Mouse (Mus musculus) ES-Bruce4 (cell line): ENCODE measurements around the gene Pop7. TPM values are rescaled to one million over a fixed set of nuclear protein-coding genes. Genes with fewer than 3 reads are reported as not detected.

Experiments used
- H3K27ac ChIP-seq: 2 replicates; pipeline ENCODE4 v1.5.1; 2012; ENCODE audit warnings: low read length, inconsistent platforms; ENCODE audit not compliant: insufficient read depth
- H3K27me3 ChIP-seq: 2 replicates; pipeline ENCODE4 v1.6.1; 2012; ENCODE audit warnings: mild to moderate bottlenecking, low read length, inconsistent platforms; ENCODE audit not compliant: control insufficient read depth, poor library complexity, insufficient read depth, severe bottlenecking
- H3K36me3 ChIP-seq: 2 replicates; pipeline ENCODE4 v1.6.1; 2012; ENCODE audit warnings: inconsistent platforms, mild to moderate bottlenecking, low read length, moderate library complexity; ENCODE audit not compliant: control insufficient read depth, poor library complexity, insufficient read depth, severe bottlenecking
- H3K4me1 ChIP-seq: one replicate; pipeline ENCODE4 v1.8.1; 2011; ENCODE audit warnings: low read length; ENCODE audit not compliant: control insufficient read depth, insufficient read depth
- H3K4me3 ChIP-seq: 2 replicates; pipeline ENCODE4 v1.5.1; 2011; ENCODE audit warnings: low read depth, mild to moderate bottlenecking, low read length
- H3K9ac ChIP-seq: 2 replicates; pipeline ENCODE4 v1.6.1; 2012; ENCODE audit warnings: low read depth, mild to moderate bottlenecking, inconsistent platforms; ENCODE audit not compliant: poor library complexity, severe bottlenecking
- H3K9me3 ChIP-seq: replicated peaks from 2 replicates; pipeline ENCODE4 v1.6.1; 2012; ENCODE audit warnings: mild to moderate bottlenecking, low read length, inconsistent platforms; ENCODE audit not compliant: control insufficient read depth, poor library complexity, insufficient read depth, severe bottlenecking
- CTCF ChIP-seq: IDR thresholded peaks from one replicate; pipeline ENCODE4 v1.8.1; 2011; ENCODE audit warnings: low read depth, low read length
- EP300 ChIP-seq: IDR thresholded peaks from 2 replicates; pipeline ENCODE4 v1.6.1; 2011; ENCODE audit warnings: low read depth, low read length; ENCODE audit not compliant: insufficient read depth
- POLR2A ChIP-seq: IDR thresholded peaks from one replicate; pipeline ENCODE4 v1.8.1; 2011; ENCODE audit warnings: low read length; ENCODE audit not compliant: insufficient read depth
- polyA plus RNA-seq: library from polyadenylated mRNA; stranded (reverse); fragments of >200 nt; gene quantifications from 2 replicates; pipeline ENCODE4 v1.2.4, GENCODE M21; 2011; ENCODE audit warnings: low read depth; ENCODE audit not compliant: missing spikeins, insufficient read depth, insufficient read length

The Pop7 gene
- polyA plus RNA-seq, 1 experiment: 14.4 TPM

DNA sequence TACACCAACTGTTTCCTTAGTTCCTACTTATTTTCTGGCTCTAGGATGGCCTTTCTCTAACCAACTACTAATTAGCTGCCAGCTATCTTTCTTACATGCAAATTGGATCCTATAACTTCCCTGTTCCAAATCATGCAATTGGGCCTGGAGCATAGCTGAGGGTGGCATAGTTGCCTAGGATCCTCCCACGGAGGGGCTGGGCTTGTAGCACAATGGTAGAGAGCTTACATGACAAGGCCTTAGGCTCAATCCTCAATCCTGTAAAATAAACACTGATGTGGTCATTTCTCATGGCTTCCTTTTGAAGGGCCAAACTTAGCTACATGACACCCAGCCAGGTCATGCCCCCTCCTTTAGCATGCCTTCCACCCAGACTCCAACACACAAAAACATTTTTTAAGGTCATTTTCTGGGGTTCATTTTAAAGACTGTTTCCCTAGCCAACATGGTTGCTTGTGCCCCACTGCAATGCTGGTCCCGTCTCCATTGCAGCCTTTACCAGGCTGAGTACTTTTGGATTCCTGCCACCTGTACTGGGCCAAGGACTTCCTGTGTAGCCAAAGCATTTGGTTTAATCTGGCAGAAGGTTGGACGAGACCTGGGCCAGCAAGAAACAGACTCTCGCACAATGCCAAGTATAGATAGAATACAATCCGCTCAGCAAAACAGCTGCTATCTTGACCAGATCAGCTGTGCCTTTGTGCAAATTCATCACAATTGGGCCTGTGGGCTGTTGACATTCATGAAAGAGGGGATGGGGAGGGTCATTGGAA is 39.6 kb upstream of the Pop7 start:
- no peaks in the 10 kb centered on the region for H3K36me3 ChIP-seq
- TF ChIP-seq CTCF: no peak
- TF ChIP-seq EP300: no peak
- TF ChIP-seq POLR2A: no peak
- no peaks in the 10 kb centered on the region for H3K9me3 ChIP-seq
- no peak overlapping the region for H3K4me3 ChIP-seq
- H3K9ac ChIP-seq: no peak overlapping the region
- no peak overlapping the region for H3K27ac ChIP-seq
- H3K27me3 ChIP-seq: no peaks in the 10 kb centered on the region
- no peaks in the 10 kb centered on the region for H3K4me1 ChIP-seq

- Histone ChIP-seq H3K36me3 (no peaks in the 10 kb centered on the region), H3K27me3 (no peaks in the 10 kb centered on the region), H3K9me3 (no peaks in the 10 kb centered on the region), H3K27ac (no peak overlapping the region), H3K9ac (no peak overlapping the region), H3K4me1 (no peaks in the 10 kb centered on the region), H3K4me3 (no peak overlapping the region)
- TF ChIP-seq POLR2A: no peak
These were observed 38.7 kb upstream of the Pop7 start for GRCm38 (mm10) chr5:137540991-137541390.

DNA sequence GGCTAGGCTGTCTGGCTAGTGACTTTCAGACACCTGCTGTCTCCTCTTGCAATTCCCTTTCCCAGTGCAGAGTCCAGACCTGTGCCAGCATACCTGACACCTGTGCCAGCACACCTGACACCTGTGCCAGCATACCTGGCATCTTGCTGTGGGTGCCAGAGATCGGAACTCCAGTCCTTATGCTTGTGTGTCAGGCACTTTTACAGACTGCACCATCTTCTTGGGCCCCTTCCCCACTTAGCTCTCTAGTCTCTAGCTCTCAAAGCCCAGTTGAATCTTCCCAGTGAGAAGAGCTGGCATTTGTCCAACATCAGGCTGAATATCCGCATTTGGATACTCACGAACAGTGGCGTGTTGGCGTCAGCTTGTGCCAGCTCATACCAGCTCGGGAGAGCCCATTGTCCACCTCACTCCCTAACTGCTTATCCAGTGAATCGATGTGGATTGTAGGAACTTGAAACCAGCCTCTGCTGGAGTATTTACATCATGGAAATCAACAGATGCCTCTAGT is 37.0 kb upstream of the Pop7 start:
- H3K27ac ChIP-seq: no peak overlapping the region
- H3K9me3 ChIP-seq: no peaks in the 10 kb centered on the region
- no peaks in the 10 kb centered on the region for H3K36me3 ChIP-seq
- H3K4me3 ChIP-seq: no peak overlapping the region
- no peaks in the 10 kb centered on the region for H3K27me3 ChIP-seq
- no peaks in the 10 kb centered on the region for H3K4me1 ChIP-seq
- H3K9ac ChIP-seq: no peak overlapping the region
- no peak for TF ChIP-seq EP300
- no peak for TF ChIP-seq CTCF
- TF ChIP-seq POLR2A: no peak

DNA sequence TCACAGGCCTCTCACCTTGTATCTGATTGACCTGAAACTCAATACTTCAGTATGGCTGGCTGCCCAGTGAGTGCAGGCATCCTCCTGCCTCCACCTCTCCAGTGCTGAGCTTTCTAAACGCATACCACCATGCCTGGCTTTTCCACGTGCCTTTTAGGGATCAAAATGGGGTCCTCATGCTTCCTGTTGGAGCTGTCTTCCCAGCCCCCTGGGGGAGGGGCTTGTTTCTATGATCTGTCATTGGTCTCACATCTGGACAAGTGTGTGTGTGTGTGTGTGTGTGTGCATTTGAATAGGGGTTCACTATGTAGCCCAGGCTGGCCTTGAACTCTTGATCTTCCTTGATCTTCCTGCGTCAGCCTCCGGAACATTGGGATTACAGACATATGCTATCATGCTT is 35.1 kb upstream of the Pop7 start:
- Histone ChIP-seq H3K27ac (no peak overlapping the region), H3K4me3 (no peak overlapping the region), H3K27me3 (no peaks in the 10 kb centered on the region), H3K9me3 (no peaks in the 10 kb centered on the region), H3K36me3 (no peaks in the 10 kb centered on the region), H3K4me1 (no peaks in the 10 kb centered on the region), H3K9ac (no peak overlapping the region)
- TF ChIP-seq CTCF: no peak
- no peak for TF ChIP-seq POLR2A
- TF ChIP-seq EP300: no peak

- Histone ChIP-seq H3K4me3 (no peak overlapping the region), H3K27me3 (no peaks in the 10 kb centered on the region), H3K9ac (no peak overlapping the region), H3K27ac (no peak overlapping the region), H3K36me3 (no peaks in the 10 kb centered on the region), H3K9me3 (no peaks in the 10 kb centered on the region), H3K4me1 (no peaks in the 10 kb centered on the region)
- no peak for TF ChIP-seq CTCF
- TF ChIP-seq EP300: no peak
- no peak for TF ChIP-seq POLR2A
These were observed 33.0 kb upstream of the Pop7 start for GRCm38 (mm10) chr5:137535318-137535717.

GRCm38 (mm10) chr5:137534762-137535161 is 32.4 kb upstream of the Pop7 start:
- TF ChIP-seq EP300 (no peak), POLR2A (no peak)
- no peak overlapping the region for H3K9ac ChIP-seq
- no peaks in the 10 kb centered on the region for H3K9me3 ChIP-seq
- no peak overlapping the region for H3K4me3 ChIP-seq
- H3K27me3 ChIP-seq: no peaks in the 10 kb centered on the region
- H3K27ac ChIP-seq: no peak overlapping the region
- H3K36me3 ChIP-seq: no peaks in the 10 kb centered on the region
- H3K4me1 ChIP-seq: no peaks in the 10 kb centered on the region
